Mouse (Mus musculus) stomach, embryonic 15.5 days (tissue): ENCODE measurements at regions not wholly inside any gene's neighbourhood (a gene's known extent, or its start where the extent isn't known, plus 50 kb on each side); places are given as distances from the start of the nearest gene placed in this dataset.

Experiments used
- ATAC-seq: fragments of 200-750 bp; cut with Nextera tagmentation; 2 replicates; pipeline ENCODE4 v1.8.0; 2017; ENCODE audit warnings: low read depth, moderate number of reproducible peaks, moderate TSS enrichment; ENCODE audit not compliant: insufficient read depth, low FRiP score
- H3K27ac ChIP-seq: fragments of 300-500 bp; sonication (generic); 2 replicates; pipeline ENCODE4 v1.5.1; 2015; ENCODE audit warnings: mild to moderate bottlenecking, inconsistent platforms
- H3K27me3 ChIP-seq: fragments of 300-500 bp; sonication (generic); replicated peaks from 2 replicates; pipeline ENCODE4 v1.6.1; 2015; ENCODE audit warnings: inconsistent platforms
- H3K36me3 ChIP-seq: fragments of 300-500 bp; sonication (generic); 2 replicates; pipeline ENCODE4 v1.6.1; 2015; ENCODE audit warnings: inconsistent platforms
- H3K4me1 ChIP-seq: fragments of 300-500 bp; sonication (generic); 2 replicates; pipeline ENCODE4 v1.6.1; 2015; ENCODE audit warnings: inconsistent platforms
- H3K4me2 ChIP-seq: fragments of 300-500 bp; sonication (generic); 2 replicates; pipeline ENCODE4 v1.6.1; 2015; ENCODE audit warnings: mild to moderate bottlenecking, inconsistent platforms
- H3K4me3 ChIP-seq: fragments of 300-500 bp; sonication (generic); replicated peaks from 2 replicates; pipeline ENCODE4 v1.5.1; 2015; ENCODE audit warnings: inconsistent platforms
- H3K9ac ChIP-seq: fragments of 300-500 bp; sonication (generic); 2 replicates; pipeline ENCODE4 v1.6.1; 2015; ENCODE audit warnings: inconsistent platforms
- H3K9me3 ChIP-seq: fragments of 300-500 bp; sonication (generic); 2 replicates; pipeline ENCODE4 v1.6.1; 2016; ENCODE audit warnings: inconsistent platforms
- WGBS: fragments of 180-500 bp; shearing (Covaris S2); methylation state at CpG from one replicate; pipeline ENCODE4 v1.1.7; 2015; 5-methylcytosine and 5-hydroxymethylcytosine counted together

DNA sequence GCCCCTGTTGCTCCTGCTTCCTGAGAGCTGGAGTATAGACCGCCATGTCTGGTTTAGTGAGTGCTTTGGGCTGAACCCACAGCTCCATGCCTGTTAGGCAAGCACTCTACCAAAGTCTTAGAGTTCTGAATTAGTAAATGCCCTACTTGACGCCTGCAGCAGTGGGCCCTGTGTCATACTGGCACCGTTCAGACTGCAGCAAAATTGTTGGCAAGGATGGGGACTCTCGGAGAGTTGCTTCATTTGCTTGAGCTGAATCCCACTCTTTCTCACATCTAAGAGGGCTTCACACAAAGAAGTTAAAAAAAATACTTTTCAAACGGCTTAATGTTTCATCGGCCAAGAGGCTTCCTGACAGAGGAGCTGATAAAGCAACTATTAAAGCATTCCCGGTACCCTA, 105.6 kb upstream of the Sulf2 start:
- ATAC-seq: no peak
- H3K9ac ChIP-seq: no peak overlapping the region
- no peaks in the 10 kb centered on the region for H3K9me3 ChIP-seq
- 0 out of 2 replicates have a peak, but pooled peaks cover 6% of the 10 kb centered on the region for H3K4me1 ChIP-seq
- H3K4me3 ChIP-seq: no peak overlapping the region
- WGBS: 56% methylated on average over 7 of the region's 7 CpGs
- H3K27ac ChIP-seq: 0 out of 2 replicates have a peak overlapping the region, but pooled peaks have one; percentile 8
- H3K27me3 ChIP-seq: no peaks in the 10 kb centered on the region
- H3K36me3 ChIP-seq: no peaks in the 10 kb centered on the region
- H3K4me2 ChIP-seq: no peak overlapping the region

DNA sequence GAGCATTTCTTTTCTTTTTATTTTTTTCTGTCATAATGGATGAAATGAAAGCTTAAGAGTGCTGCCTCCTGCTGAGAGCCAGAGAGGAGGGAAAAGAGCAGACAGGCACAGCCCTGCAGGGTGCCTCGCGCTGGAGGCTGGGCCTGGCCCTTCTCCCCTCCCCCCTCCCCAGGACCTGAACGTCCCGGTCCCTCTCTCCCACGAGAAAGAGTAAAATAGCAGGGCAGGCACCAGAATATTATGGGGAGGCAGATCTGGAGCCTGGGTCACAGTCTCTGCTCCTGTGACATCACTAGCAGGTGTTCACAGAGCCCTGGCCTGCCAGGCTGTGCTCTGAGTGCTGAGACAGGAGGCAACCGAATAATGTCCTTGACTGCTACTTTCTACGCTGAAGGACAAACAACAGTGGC, 103.3 kb upstream of the Sulf2 start:
- no peak overlapping the region for H3K4me3 ChIP-seq
- H3K9me3 ChIP-seq: no peaks in the 10 kb centered on the region
- H3K4me1 ChIP-seq: 0 out of 2 replicates have a peak, but pooled peaks cover 6% of the 10 kb centered on the region
- WGBS: 17% methylated on average over 7 of the region's 7 CpGs
- H3K36me3 ChIP-seq: no peaks in the 10 kb centered on the region
- H3K27me3 ChIP-seq: no peaks in the 10 kb centered on the region
- H3K27ac ChIP-seq: 0 out of 2 replicates have a peak overlapping the region, but pooled peaks have one; percentile 18
- H3K9ac ChIP-seq: no peak overlapping the region
- no peak for ATAC-seq
- peak overlapping the region; percentile 29 for H3K4me2 ChIP-seq

DNA sequence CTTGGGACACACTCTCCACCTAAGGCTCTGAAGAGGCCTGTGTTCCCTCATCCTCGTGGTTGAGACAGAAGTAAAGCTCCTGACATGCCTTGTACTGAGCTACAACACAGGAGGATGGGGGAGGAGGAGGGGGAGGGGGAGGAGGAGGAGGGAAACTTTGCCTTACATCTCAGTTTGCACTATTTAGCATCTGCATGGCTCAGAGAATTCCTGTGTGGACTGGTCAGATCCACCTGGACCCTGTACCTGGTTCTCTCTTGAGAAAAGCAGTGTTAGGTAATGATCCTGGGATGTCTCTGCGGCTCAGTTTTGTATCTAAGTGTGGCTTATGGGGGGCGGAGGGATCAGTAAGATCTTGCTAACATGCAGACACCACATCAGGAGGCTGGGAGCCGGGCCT, 102.2 kb upstream of the Sulf2 start:
- 0 out of 2 replicates have a peak overlapping the region, but pooled peaks have one; percentile 18 for H3K27ac ChIP-seq
- 63% methylated on average over 4 of the region's 4 CpGs for WGBS
- ATAC-seq: no peak
- no peak overlapping the region for H3K4me2 ChIP-seq
- H3K4me1 ChIP-seq: 0 out of 2 replicates have a peak, but pooled peaks cover 6% of the 10 kb centered on the region
- H3K4me3 ChIP-seq: no peak overlapping the region
- H3K9me3 ChIP-seq: no peaks in the 10 kb centered on the region
- H3K9ac ChIP-seq: no peak overlapping the region
- no peaks in the 10 kb centered on the region for H3K27me3 ChIP-seq
- H3K36me3 ChIP-seq: no peaks in the 10 kb centered on the region

DNA sequence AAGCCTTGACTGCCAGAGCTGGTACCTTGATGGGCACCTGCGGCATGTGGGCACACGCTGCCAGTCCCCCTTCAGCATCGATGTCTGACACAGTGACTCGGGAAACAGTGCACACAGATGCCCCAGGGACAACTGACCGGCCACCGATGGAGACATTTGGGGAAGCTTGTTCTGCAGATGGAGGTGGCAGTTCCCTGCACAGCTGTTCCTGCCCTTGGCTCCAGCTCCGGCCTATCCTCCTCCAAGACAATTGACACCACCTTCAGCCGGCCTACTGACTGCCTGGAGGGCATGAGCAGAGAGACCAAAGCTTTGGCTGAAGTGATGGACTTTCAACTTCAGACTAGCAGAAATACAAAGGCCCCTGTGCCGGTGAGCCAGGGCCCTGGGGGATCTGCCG, 100.7 kb upstream of the Sulf2 start:
- no peaks in the 10 kb centered on the region for H3K9me3 ChIP-seq

DNA sequence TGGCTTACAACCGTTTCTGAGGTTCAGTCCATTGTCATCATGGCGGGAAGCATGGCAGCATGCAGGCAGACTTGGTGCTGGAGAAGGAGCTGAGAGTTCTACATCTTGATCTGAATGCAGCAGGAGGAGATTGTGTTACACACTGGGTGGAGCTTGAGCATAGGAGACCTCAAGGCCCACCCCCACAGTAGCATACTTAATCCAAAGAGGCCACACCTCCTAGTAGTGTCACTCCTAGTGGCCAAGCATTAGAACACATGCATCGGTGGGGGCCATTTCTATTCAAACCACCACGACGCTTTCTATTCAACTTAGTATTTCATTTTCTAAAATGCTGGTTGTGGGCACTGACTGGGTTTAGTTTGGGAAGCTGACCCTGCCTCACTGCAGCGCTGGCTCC, 99.1 kb upstream of the Sulf2 start:
- Histone ChIP-seq H3K27ac (no peak overlapping the region), H3K36me3 (no peaks in the 10 kb centered on the region), H3K4me3 (no peak overlapping the region), H3K9ac (no peak overlapping the region), H3K9me3 (no peaks in the 10 kb centered on the region), H3K4me1 (peaks cover 5% of the 10 kb centered on the region), H3K4me2 (no peak overlapping the region), H3K27me3 (no peaks in the 10 kb centered on the region)
- no peak for ATAC-seq
- WGBS: 84% methylated on average over 6 of the region's 6 CpGs

More for the DNA sequence above, 100.7 kb upstream of the Sulf2 start:
- 89% methylated on average over 10 of the region's 10 CpGs for WGBS
- H3K27me3 ChIP-seq: no peaks in the 10 kb centered on the region
- ATAC-seq: no peak
- no peak overlapping the region for H3K9ac ChIP-seq
- no peak overlapping the region for H3K4me3 ChIP-seq
- no peaks in the 10 kb centered on the region for H3K36me3 ChIP-seq
- H3K4me1 ChIP-seq: 0 out of 2 replicates have a peak, but pooled peaks cover 3% of the 10 kb centered on the region
- no peak overlapping the region for H3K4me2 ChIP-seq
- no peak overlapping the region for H3K27ac ChIP-seq

DNA sequence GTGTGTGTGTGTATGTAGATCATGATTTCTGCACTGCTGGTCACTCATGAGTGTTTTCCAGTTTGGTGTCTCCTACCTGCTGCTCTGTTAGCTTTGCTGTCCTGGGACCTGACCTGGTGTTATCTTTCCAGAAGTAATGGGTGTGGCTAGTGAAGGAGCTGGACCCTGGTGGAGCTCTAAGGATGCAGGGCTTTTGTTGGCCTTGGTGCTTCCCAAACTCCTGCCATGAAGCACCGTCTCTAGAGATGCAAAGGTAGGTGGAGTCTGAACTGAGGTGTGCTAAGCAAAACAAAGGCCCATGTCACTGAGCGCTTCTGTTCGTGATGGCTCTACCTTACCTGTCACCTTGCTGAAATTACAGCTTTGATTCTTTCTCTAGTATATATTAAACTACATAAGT, 96.6 kb upstream of the Sulf2 start:
- Histone ChIP-seq H3K9me3 (no peaks in the 10 kb centered on the region), H3K27ac (no peak overlapping the region), H3K9ac (no peak overlapping the region), H3K4me3 (no peak overlapping the region), H3K27me3 (no peaks in the 10 kb centered on the region), H3K36me3 (no peaks in the 10 kb centered on the region), H3K4me1 (peaks cover 13% of the 10 kb centered on the region), H3K4me2 (no peak overlapping the region)
- ATAC-seq: no peak
- WGBS: 85% methylated on average over 3 of the region's 3 CpGs

DNA sequence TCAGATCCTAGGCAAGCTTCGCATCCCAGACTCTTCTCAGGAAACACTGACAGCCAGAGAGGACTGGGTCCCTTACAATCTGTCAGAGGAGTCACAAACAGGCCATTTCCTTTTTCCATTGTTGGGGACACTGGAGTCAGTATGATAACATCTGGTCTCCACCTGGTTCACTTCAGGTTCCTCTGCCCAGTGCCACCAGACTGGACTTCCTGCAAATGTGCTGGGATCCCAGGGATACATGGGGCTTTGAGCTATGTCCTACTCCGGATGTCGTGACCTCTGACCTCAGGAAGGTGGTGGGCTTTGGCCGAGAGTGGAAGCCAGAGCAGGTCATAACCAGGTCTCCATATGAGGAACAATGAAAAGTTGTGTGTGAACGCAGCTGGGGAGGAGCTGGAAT, 96.0 kb upstream of the Sulf2 start:
- Histone ChIP-seq H3K4me3 (no peak overlapping the region), H3K27ac (no peak overlapping the region), H3K36me3 (no peaks in the 10 kb centered on the region), H3K4me1 (peaks cover 15% of the 10 kb centered on the region), H3K4me2 (no peak overlapping the region), H3K9me3 (no peaks in the 10 kb centered on the region), H3K27me3 (no peaks in the 10 kb centered on the region), H3K9ac (no peak overlapping the region)
- no peak for ATAC-seq
- WGBS: 58% methylated on average over 5 of the region's 5 CpGs

DNA sequence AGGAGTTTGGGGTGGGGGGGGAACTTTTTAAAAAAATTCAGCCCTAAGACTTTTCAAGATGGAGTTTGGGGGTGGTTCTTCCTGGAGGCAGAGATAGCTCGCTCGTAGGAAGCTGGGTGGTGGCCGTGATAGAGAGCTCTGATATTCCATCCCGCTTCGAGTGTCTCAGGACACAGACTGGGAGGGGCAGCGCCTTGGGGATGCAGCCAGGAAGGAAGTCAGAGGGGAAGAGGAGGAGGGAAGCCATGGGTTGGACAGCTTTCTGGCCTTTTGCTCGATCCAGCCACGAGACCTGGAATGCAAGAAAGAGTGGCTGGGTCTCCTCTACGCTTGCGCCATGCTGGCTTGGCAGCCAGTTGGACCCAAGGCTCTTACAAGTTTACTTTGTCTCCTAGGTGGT, 95.1 kb upstream of the Sulf2 start:
- H3K4me2 ChIP-seq: no peak overlapping the region
- 78% methylated on average over 10 of the region's 10 CpGs for whole genome bisulfite sequencing
- H3K9me3 ChIP-seq: no peaks in the 10 kb centered on the region
- peaks cover 15% of the 10 kb centered on the region for H3K4me1 ChIP-seq
- ATAC-seq: no peak
- H3K9ac ChIP-seq: no peak overlapping the region
- H3K36me3 ChIP-seq: no peaks in the 10 kb centered on the region
- no peak overlapping the region for H3K27ac ChIP-seq
- H3K27me3 ChIP-seq: no peaks in the 10 kb centered on the region
- no peak overlapping the region for H3K4me3 ChIP-seq

DNA sequence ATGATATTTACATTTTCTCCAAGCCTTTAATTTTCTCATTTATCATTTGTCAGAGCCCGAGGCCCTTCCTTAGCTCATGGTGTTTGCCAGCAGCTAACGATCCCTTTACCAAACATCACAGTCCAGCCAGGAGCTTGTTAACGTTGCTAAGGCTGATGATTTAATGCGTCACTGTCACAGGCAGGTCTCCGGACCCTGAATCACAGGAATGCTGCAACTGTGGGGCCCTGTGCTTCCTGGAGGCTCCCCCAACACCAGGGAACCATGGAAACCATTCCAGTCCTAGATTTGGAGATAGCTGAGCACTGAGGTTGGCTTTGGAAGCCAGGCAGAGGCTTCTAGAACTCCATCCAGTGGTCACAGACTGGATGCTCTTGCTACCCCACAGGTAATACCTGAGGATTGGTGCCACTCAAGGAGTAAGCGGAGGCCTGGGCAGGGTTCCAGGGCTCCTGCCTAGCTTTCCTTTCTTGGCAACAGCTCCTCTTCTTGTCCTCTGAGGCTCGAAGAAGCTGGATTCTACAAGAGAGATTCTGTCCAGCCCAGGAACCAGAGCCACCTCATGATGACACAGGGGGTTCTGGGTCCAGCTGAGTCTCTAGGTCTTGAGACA, 94.0 kb upstream of the Sulf2 start:
- Histone ChIP-seq H3K4me2 (no peak overlapping the region; the same call in 1 of the 2 replicates), H3K27ac (peak overlapping the region; percentile 32), H3K4me3 (no peak overlapping the region), H3K9me3 (no peaks in the 10 kb centered on the region), H3K4me1 (peaks cover 15% of the 10 kb centered on the region), H3K27me3 (no peaks in the 10 kb centered on the region), H3K36me3 (no peaks in the 10 kb centered on the region), H3K9ac (no peak overlapping the region)
- WGBS: 18% methylated on average over 7 of the region's 7 CpGs
- 0 out of 2 replicates have a peak, but pooled peaks have one; percentile 8 for ATAC-seq

DNA sequence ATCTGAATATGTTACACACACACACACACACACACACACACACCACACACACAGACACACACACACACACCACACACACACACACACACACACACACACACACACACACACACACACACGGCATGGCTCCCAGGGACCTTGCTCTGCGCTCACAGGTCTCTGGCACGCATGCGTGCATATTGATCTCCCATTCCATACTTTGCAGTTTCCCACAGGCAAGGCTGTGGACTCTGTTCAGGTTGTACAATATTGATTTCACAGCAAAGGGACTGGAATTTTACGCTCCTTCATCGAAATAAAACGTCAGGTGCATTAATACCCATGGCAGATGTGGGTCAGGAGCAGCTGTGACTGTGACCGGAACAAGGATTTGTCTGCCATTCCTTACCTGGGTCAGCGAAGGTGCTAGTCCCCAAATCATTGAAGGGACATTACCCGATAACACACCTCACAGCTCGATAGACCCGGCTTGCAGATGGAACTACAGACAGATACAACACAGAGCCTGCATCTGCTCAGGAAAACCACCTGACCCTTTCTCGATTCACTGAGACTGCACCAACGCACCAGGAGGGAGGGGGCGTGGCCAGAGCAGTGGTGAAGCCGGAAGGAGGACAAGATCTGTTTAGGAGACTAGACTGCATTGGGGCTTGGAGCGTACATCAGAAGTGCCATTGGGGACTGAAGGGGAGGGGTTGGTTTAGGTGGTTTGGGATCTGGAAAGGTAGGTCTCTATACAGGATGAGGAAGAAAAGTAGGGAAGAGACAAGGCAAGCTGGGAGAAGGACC, 91.1 kb upstream of the Sulf2 start:
- WGBS: 69% methylated on average over 17 of the region's 17 CpGs
- peaks cover 19% of the 10 kb centered on the region for H3K4me1 ChIP-seq
- H3K9me3 ChIP-seq: no peaks in the 10 kb centered on the region
- H3K27ac ChIP-seq: no peak overlapping the region
- no peak overlapping the region for H3K9ac ChIP-seq
- no peak for ATAC-seq
- no peaks in the 10 kb centered on the region for H3K27me3 ChIP-seq
- no peak overlapping the region for H3K4me3 ChIP-seq
- H3K4me2 ChIP-seq: peak overlapping the region; percentile 16; the same call in 1 of the 2 replicates
- H3K36me3 ChIP-seq: no peaks in the 10 kb centered on the region

DNA sequence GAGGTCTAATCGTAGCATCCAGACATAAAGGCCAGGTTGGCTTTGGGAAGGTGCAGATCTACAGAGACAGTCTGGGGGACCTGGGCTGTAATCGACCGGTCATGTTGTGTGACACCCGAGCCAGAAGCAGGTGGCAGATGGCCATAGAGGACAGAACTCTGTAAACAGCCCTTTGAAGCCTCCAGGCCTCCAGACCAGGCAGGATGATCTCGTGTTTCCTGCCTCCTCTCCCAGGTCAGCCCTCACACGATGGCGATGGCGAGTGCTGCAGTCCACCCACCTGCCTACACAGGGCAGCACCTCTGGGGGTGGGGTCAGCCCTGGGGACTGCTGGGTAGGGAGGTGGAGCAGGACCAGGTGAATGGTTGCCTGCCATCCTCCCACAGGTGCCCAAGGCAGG, 89.8 kb upstream of the Sulf2 start:
- Histone ChIP-seq H3K27me3 (no peaks in the 10 kb centered on the region), H3K4me1 (peaks cover 19% of the 10 kb centered on the region), H3K4me3 (no peak overlapping the region), H3K9me3 (no peaks in the 10 kb centered on the region), H3K36me3 (no peaks in the 10 kb centered on the region), H3K9ac (no peak overlapping the region), H3K27ac (no peak overlapping the region), H3K4me2 (no peak overlapping the region)
- WGBS: 51% methylated on average over 8 of the region's 8 CpGs
- no peak for ATAC-seq

DNA sequence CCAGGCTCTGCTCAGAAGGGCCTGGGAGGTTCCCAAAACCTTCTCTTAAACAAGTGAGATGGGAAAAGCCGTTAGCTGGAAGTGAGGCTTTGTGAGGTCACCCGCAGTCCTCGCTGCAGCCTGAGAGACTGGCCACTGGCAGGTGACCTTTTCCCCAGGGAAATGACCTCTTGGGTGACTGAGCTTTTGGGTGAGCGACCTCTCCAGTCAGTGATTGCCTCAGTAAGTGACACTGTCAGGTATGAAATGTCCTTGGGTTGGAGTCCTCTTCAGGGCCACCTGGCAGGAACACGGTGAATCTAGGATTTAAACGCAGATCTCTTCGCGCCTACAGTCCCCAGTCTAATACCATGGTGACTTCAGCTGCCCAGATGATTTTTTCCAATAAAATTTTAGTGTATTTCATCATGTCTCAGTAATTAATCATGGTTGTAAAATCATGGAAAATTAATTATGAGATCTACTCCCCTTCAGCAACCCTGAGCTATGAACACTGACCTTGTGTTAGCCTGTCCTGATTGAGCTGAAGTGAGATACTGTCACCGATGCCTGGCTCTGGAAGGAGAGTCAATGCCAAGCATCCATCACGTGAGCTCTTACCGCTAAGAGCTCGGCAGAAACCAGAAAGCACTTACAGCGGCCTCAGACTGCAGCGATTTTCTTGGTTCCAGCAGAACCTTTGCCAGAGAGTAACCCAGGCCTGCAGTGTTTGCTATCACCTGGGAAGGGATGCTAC, 87.5 kb upstream of the Sulf2 start:
- ATAC-seq: no peak
- Histone ChIP-seq H3K4me2 (no peak overlapping the region), H3K4me3 (no peak overlapping the region), H3K36me3 (no peaks in the 10 kb centered on the region), H3K9me3 (no peaks in the 10 kb centered on the region), H3K27me3 (no peaks in the 10 kb centered on the region), H3K4me1 (peaks cover 12% of the 10 kb centered on the region; the same call in 1 of the 2 replicates), H3K27ac (no peak overlapping the region), H3K9ac (no peak overlapping the region)
- 68% methylated on average over 14 of the region's 14 CpGs for WGBS
